ENCODE assay signal across 23 mouse cellular contexts in genomic region chr17:78140660-78141059, GRCm38 (mm10). TPM values are rescaled to one million over a fixed set of nuclear protein-coding genes. Genes with fewer than 3 reads are reported as not detected.
A peak's percentile ranks its signal among the peaks of the same experiment; 100 is the strongest.
DNase-seq lines count a peak whose midpoint lies in the region; ATAC-seq and TF ChIP-seq lines count a peak whose summit lies in the region.
"Had no signal": no experiment of that assay in that cellular context is flagged by ENCODE, and none has a peak within 500 bp of the region (broad histone marks: within the 10 kb centered on the region; RNA-seq: fewer than 3 reads in every experiment).

No protein-coding gene starts in this region.

- no peaks in the 10 kb centered on the region for H3K27me3 ChIP-seq in lung, embryonic 14.5 days (ENCODE audit: insufficient read depth, low read length)
- peaks cover 4% of the 10 kb centered on the region; the same call in 1 of the 2 replicates for H3K27me3 ChIP-seq in lung, embryonic 16.5 days (ENCODE audit: control insufficient read depth, insufficient read depth, low read depth, low read length)
- H3K27me3 ChIP-seq: CH12.LX; embryonic facial prominence, embryonic 12.5 days; forebrain, embryonic 13.5 days; forebrain, embryonic 15.5 days had no signal

- DNase-seq in cerebellum, postnatal 10 days = peak; percentile 24 to 41
- DNase-seq in cerebellum, postnatal 36 days = no peak
- DNase-seq in lung, embryonic 14.5 days = peak; percentile 60
- no peak for DNase-seq in lung, postnatal 14 days
- no peak for DNase-seq in lung, postnatal 36 days
- DNase-seq: adrenal gland, adult 8-10 months; adrenal gland, postnatal 14 days; adrenal gland, postnatal 36 days; B cell, adult 2 months; cerebellum, adult 18-20 months; cerebellum, adult 8-10 months; cerebellum, adult 9-11 months had no signal

- no peak overlapping the region for H3K4me2 ChIP-seq in lung, embryonic 14.5 days
- H3K4me2 ChIP-seq in lung, embryonic 16.5 days (ENCODE audit: low read depth, low read length) = no peak overlapping the region
- H3K4me2 ChIP-seq: embryonic facial prominence, embryonic 12.5 days; forebrain, embryonic 13.5 days; forebrain, embryonic 15.5 days had no signal

- WGBS in lung, embryonic 14.5 days = 48% methylated on average over 7 of the region's 7 CpGs
- WGBS in lung, embryonic 16.5 days = 49% methylated on average over 7 of the region's 7 CpGs

- no peak overlapping the region for H3K27ac ChIP-seq in lung, embryonic 14.5 days (ENCODE audit: low read depth)
- no peak overlapping the region for H3K27ac ChIP-seq in lung, embryonic 16.5 days (ENCODE audit: low read length)
- H3K27ac ChIP-seq: embryonic facial prominence, embryonic 10.5 days; embryonic facial prominence, embryonic 12.5 days; forebrain, embryonic 13.5 days; forebrain, embryonic 15.5 days had no signal

- H3K4me3 ChIP-seq in lung, embryonic 14.5 days (ENCODE audit: low read depth, low read length) = no peak overlapping the region
- no peak overlapping the region for H3K4me3 ChIP-seq in lung, embryonic 16.5 days (ENCODE audit: low read length)
- H3K4me3 ChIP-seq: embryonic facial prominence, embryonic 10.5 days; embryonic facial prominence, embryonic 12.5 days; forebrain, embryonic 13.5 days; forebrain, embryonic 15.5 days had no signal

- no peaks in the 10 kb centered on the region for H3K4me1 ChIP-seq in lung, embryonic 14.5 days (ENCODE audit: insufficient read depth)
- 0 out of 2 replicates have a peak, but pooled peaks cover 2% of the 10 kb centered on the region for H3K4me1 ChIP-seq in lung, embryonic 16.5 days (replicated peaks; ENCODE audit: control insufficient read depth, insufficient read depth, low read length)
- H3K4me1 ChIP-seq: embryonic facial prominence, embryonic 10.5 days; embryonic facial prominence, embryonic 12.5 days; forebrain, embryonic 13.5 days; forebrain, embryonic 15.5 days had no signal

- H3K9ac ChIP-seq in lung, embryonic 14.5 days = no peak overlapping the region
- no peak overlapping the region for H3K9ac ChIP-seq in lung, embryonic 16.5 days (ENCODE audit: low read length)
- H3K9ac ChIP-seq: embryonic facial prominence, embryonic 12.5 days; forebrain, embryonic 13.5 days; forebrain, embryonic 15.5 days; forebrain, postnatal 0 days had no signal

- H3K36me3 ChIP-seq in lung, embryonic 14.5 days (ENCODE audit: insufficient read depth) = no peaks in the 10 kb centered on the region
- no peaks in the 10 kb centered on the region for H3K36me3 ChIP-seq in lung, embryonic 16.5 days (ENCODE audit: control insufficient read depth, insufficient read depth, low read length)
- H3K36me3 ChIP-seq: embryonic facial prominence, embryonic 10.5 days; embryonic facial prominence, embryonic 12.5 days; forebrain, embryonic 15.5 days; G1E had no signal

- peak; percentile 47; the same call in 1 of the 2 replicates for ATAC-seq in lung, embryonic 14.5 days (ENCODE audit: insufficient read depth)
- peak; percentile 62 for ATAC-seq in lung, embryonic 16.5 days (ENCODE audit: low read depth)
- ATAC-seq: activated CD4-positive, CD25-positive, alpha-beta regulatory T cell, adult 4 months; CD4-positive, CD25-positive, alpha-beta regulatory T cell, adult 4 months; forebrain, embryonic 13.5 days; forebrain, embryonic 15.5 days; forebrain, postnatal 0 days; Patski had no signal

- no peaks in the 10 kb centered on the region for H3K9me3 ChIP-seq in lung, embryonic 14.5 days (ENCODE audit: low read depth, low read length)
- no peaks in the 10 kb centered on the region for H3K9me3 ChIP-seq in lung, embryonic 16.5 days (ENCODE audit: control insufficient read depth, low read length)
- H3K9me3 ChIP-seq: embryonic facial prominence, embryonic 10.5 days; embryonic facial prominence, embryonic 12.5 days; forebrain, embryonic 13.5 days; forebrain, embryonic 15.5 days; G1E had no signal

- TF ChIP-seq CTCF in lung, embryonic 14.5 days (IDR thresholded peaks at IDR 0.05; ENCODE audit: low read depth) = no peak

RNA-seq across cellular contexts. Expression of gene Crim1, which starts 59.4 kb away (rescaled TPM):
- 3.1 and 5.7 TPM in 2 replicates for polyA plus RNA-seq in lung, embryonic 14.5 days (2014; fragmentation: Nextera tagmentation; extraction: Ambion mirVana)
- polyA plus RNA-seq in lung, embryonic 16.5 days (2015; fragmentation: Nextera tagmentation; extraction: Ambion mirVana) = 4.7 and 5.1 TPM in 2 replicates

Comparison
In these comparisons a context has a peak if more than half of its experiments do, and no peak if none do; other contexts are left out.
1. DNase-seq: peak in cerebellum, postnatal 10 days (2 of 2) and lung, embryonic 14.5 days (single experiment); none in cerebellum, postnatal 36 days (0 of 2), lung, postnatal 14 days (single experiment) and lung, postnatal 36 days (single experiment).